Mouse (Mus musculus) ES-Bruce4 (cell line): ENCODE measurements around the gene Spats2.

Experiments used
- EP300 ChIP-seq: IDR thresholded peaks from 2 replicates; pipeline ENCODE4 v1.6.1; 2011; ENCODE audit warnings: low read depth, low read length; ENCODE audit not compliant: insufficient read depth
- POLR2A ChIP-seq: IDR thresholded peaks from one replicate; pipeline ENCODE4 v1.8.1; 2011; ENCODE audit warnings: low read length; ENCODE audit not compliant: insufficient read depth

DNA sequence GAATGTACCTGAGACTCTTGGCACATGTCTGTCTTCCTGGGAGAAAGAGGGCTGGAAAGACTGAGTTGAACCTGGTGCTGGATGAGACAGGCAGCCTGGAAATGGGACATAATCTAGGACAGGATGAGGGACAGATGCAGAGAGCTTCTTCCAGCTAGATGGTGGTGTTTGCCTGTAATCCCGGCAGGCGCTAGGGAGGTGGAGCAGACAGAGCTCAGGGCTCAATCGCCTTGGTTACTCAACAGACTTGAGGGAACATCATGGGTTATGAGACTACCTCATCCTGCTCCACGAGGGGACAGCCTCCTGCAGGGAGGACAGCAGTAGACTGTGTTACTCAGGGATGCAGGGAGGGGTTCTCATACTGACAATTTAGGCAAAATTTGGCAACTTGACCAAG is 115.5 kb downstream of the Spats2 start:
- no peak for TF ChIP-seq POLR2A
- TF ChIP-seq EP300, result no peak
